Mouse (Mus musculus) CH12.LX (cell line): ENCODE results near the gene Slc9a9. TPM values are rescaled to one million over a fixed set of nuclear protein-coding genes. Genes with fewer than 3 reads are reported as not detected.

Experiments
- DNase-seq: peaks from one replicate; pipeline ENCODE4 v3.0.0-alpha.2; 2013; ENCODE audit errors: extremely low read depth
- H3K27ac ChIP-seq: 2 replicates; pipeline ENCODE4 v1.5.1; 2012; ENCODE audit warnings: low read depth, mild to moderate bottlenecking, control low read depth, moderate library complexity; ENCODE audit not compliant: insufficient read depth
- H3K27me3 ChIP-seq: replicated peaks from 2 replicates; pipeline ENCODE3; 2012; ENCODE audit warnings: inconsistent platforms
- H3K36me3 ChIP-seq, 2 experiments: replicated peaks in 1 of 2; 2 replicates each; pipeline versions ENCODE3 to v1.6.1; 2012; ENCODE audit warnings: inconsistent platforms in 1 of 2, low read length in 1 of 2, mild to moderate bottlenecking in 1 of 2, mixed read lengths in 1 of 2, moderate library complexity in 1 of 2; ENCODE audit not compliant: control insufficient read depth in 1 of 2, insufficient read depth in 1 of 2
- H3K4me1 ChIP-seq, 2 experiments: 2 replicates each; pipeline ENCODE4 v1.6.1; 2012; ENCODE audit warnings: inconsistent platforms in 1 of 2, moderate library complexity in 1 of 2; ENCODE audit not compliant: insufficient read depth in 2 of 2, control insufficient read depth in 1 of 2
- H3K4me2 ChIP-seq: 2 replicates; pipeline ENCODE4 v1.6.1; 2012; ENCODE audit warnings: low read depth, mild to moderate bottlenecking, control low read depth; ENCODE audit not compliant: poor library complexity, insufficient read depth, severe bottlenecking
- H3K4me3 ChIP-seq, 3 experiments: fragments of 150-350 bp in 1 of 3; sonication (generic) in 1 of 3; replicated peaks in 1 of 3; 2 replicates each; pipeline versions ENCODE3 to v1.5.1; 2011 to 2012; ENCODE audit warnings: low read depth in 2 of 3, low read length in 2 of 3, mild to moderate bottlenecking in 2 of 3, moderate library complexity in 2 of 3, control low read depth in 1 of 3, improper control_type of control experiment in 1 of 3, inconsistent platforms in 1 of 3, mixed read lengths in 1 of 3; ENCODE audit not compliant: poor library complexity in 1 of 3
- H3K79me2 ChIP-seq: replicated peaks from 2 replicates; pipeline ENCODE4 v1.6.1; 2012; ENCODE audit warnings: mild to moderate bottlenecking, moderate library complexity; ENCODE audit not compliant: control insufficient read depth, poor library complexity, insufficient read depth, severe bottlenecking; ENCODE audit errors: extremely low read depth
- H3K9ac ChIP-seq: 2 replicates; pipeline ENCODE4 v1.6.1; 2012; ENCODE audit warnings: low read depth, mild to moderate bottlenecking, control low read depth, moderate library complexity; ENCODE audit not compliant: insufficient read depth
- H3K9me3 ChIP-seq: replicated peaks from 2 replicates; pipeline ENCODE3; 2012; ENCODE audit warnings: low read length, inconsistent platforms, mixed read lengths
- BHLHE40 ChIP-seq: IDR thresholded peaks from 2 replicates; pipeline ENCODE4 v1.6.1; 2011; ENCODE audit warnings: mild to moderate bottlenecking, low read depth, low read length, improper control_type of control experiment
- CTCF ChIP-seq, 2 experiments: IDR thresholded peaks in 1 of 2; conservative IDR thresholded peaks in 1 of 2; 2 replicates each; pipeline ENCODE4 v1.5.1; 2011 to 2012; ENCODE audit warnings: low read depth in 2 of 2, low read length in 2 of 2, improper control_type of control experiment in 1 of 2, inconsistent platforms in 1 of 2, mild to moderate bottlenecking in 1 of 2, moderate library complexity in 1 of 2
- ETS1 ChIP-seq: conservative IDR thresholded peaks from 2 replicates; pipeline ENCODE4 v1.6.1; 2012; ENCODE audit warnings: low read depth, mild to moderate bottlenecking, inconsistent platforms, low read length, improper control_type of control experiment, moderate library complexity
- KAT2A ChIP-seq: IDR thresholded peaks from 2 replicates; pipeline ENCODE4 v1.6.1; 2012; ENCODE audit warnings: low read length, improper control_type of control experiment, inconsistent platforms; ENCODE audit not compliant: insufficient replicate concordance
- MAFK ChIP-seq: IDR thresholded peaks from 2 replicates; pipeline ENCODE4 v1.6.1; 2011; ENCODE audit warnings: low read length, improper control_type of control experiment; ENCODE audit not compliant: insufficient replicate concordance
- MXI1 ChIP-seq: IDR thresholded peaks from 2 replicates; pipeline ENCODE4 v1.6.1; 2011; ENCODE audit warnings: mild to moderate bottlenecking, low read depth, low read length, improper control_type of control experiment
- SMC3 ChIP-seq: IDR thresholded peaks from 2 replicates; pipeline ENCODE4 v1.6.1; 2011; ENCODE audit warnings: low read depth, low read length, improper control_type of control experiment
- TCF12 ChIP-seq: IDR thresholded peaks from 2 replicates; pipeline ENCODE4 v1.6.1; 2014; ENCODE audit warnings: low read depth, mild to moderate bottlenecking, inconsistent platforms, low read length, improper control_type of control experiment
- USF2 ChIP-seq: conservative IDR thresholded peaks from 2 replicates; pipeline ENCODE4 v1.6.1; 2011; ENCODE audit warnings: low read depth, low read length, improper control_type of control experiment
- ZKSCAN1 ChIP-seq: IDR thresholded peaks from 2 replicates; pipeline ENCODE4 v1.6.1; 2012; ENCODE audit warnings: low read depth, inconsistent platforms, low read length, improper control_type of control experiment, borderline replicate concordance
- dilution Hi-C: fragments of 300-500 bp; cut with MboI; formaldehyde crosslinking; loops from 2 replicates; pipeline ENCODE4 v1.14.3; 2020; ENCODE audit warnings: low sequenced_read_pairs; ENCODE audit not compliant: extremely low pct_unique_long_range_greater_than_20kb, extremely low pct_ligation_motif_present
- in situ Hi-C: fragments of 300-500 bp; cut with MboI; formaldehyde crosslinking; loops from 3 replicates; pipeline ENCODE4 v1.14.3; 2019; ENCODE audit warnings: low sequenced_read_pairs, low pct_ligation_motif_present, low pct_unique_long_range_greater_than_20kb, mixed read lengths
- polyA plus RNA-seq: library from polyadenylated mRNA; unstranded; fragments of >175 nt; gene quantifications from 2 replicates; pipeline ENCODE4 v1.2.1, GENCODE M21; 2012; ENCODE audit warnings: low read depth; ENCODE audit not compliant: insufficient read length
- total RNA-seq, 2 experiments: library from RNA; depleted of rRNA; stranded (reverse); fragments of 300-350 nt in 1 of 2; fragments of >200 nt in 1 of 2; gene quantifications; 2 replicates each; pipeline ENCODE4 v1.2.3; 2012 to 2014

Slc9a9 gene
- total and polyA plus RNA-seq, 3 experiments: not detected

DNA sequence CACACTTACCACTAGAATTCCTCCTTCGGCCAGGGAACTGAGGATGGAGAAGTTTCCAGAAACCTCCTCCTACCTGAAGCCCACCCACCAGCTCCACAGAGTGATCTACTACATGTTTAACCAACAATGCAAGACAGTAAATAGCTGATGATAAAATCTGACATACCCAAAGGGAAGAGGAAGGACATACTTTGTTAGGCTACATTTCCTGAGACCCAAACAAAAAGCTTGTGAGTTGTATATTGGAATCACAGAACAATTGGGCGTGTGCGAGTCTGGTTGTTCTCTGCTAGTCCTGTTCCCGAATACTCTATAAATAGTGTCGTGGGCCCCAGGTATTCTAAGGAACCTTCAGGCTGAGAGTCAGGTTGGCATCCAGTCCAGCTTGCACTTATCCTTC lies 551.6 kb downstream of the Slc9a9 start:
- no peak overlapping the region for H3K9ac ChIP-seq
- no peak for DNase-seq
- H3K9me3 ChIP-seq: peaks cover 6% of the 10 kb centered on the region
- no peaks in the 10 kb centered on the region for H3K27me3 ChIP-seq
- in situ Hi-C loops (no loop called here), dilution Hi-C loops (no loop called here)
- H3K4me2 ChIP-seq: no peak overlapping the region
- H3K36me3 ChIP-seq: no peaks in the 10 kb centered on the region
- no peak overlapping the region for H3K27ac ChIP-seq
- no peaks in the 10 kb centered on the region for H3K4me1 ChIP-seq
- no peak for TF ChIP-seq BHLHE40
- H3K4me3 ChIP-seq: no peak overlapping the region
- no peaks in the 10 kb centered on the region for H3K79me2 ChIP-seq

DNA sequence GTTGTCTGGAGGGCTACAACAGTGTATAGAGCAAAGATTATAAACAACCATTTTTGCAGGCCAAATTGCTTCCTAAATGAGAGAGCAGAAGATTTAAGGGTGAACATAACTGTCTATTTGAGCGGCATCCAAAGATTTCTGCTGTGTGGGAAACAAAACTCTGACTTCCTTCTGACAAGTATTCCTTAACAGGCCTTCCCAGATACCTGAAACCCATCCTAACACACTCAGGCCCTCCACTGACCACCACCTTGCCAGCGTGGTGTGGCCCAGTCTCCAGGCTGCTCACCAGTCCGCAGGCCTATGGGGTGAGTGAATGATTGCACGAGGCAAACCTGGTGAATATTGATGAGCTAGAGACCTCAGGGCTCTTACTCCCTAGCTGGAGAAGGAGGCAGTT lies 557.3 kb downstream of the Slc9a9 start:
- DNase-seq: no peak
- no peaks in the 10 kb centered on the region for H3K79me2 ChIP-seq
- in situ Hi-C loops (no loop called here), dilution Hi-C loops (no loop called here)
- H3K4me2 ChIP-seq: no peak overlapping the region
- TF ChIP-seq KAT2A: no peak
- no peak for TF ChIP-seq ETS1
- no peak for TF ChIP-seq SMC3
- TF ChIP-seq TCF12: no peak
- TF ChIP-seq BHLHE40: no peak
- TF ChIP-seq ZKSCAN1: no peak
- no peak for TF ChIP-seq USF2
- TF ChIP-seq MXI1: no peak
- H3K4me3 ChIP-seq: no peak overlapping the region
- H3K27me3 ChIP-seq: no peaks in the 10 kb centered on the region
- no peak overlapping the region for H3K27ac ChIP-seq
- no peaks in the 10 kb centered on the region for H3K36me3 ChIP-seq
- H3K4me1 ChIP-seq: no peaks in the 10 kb centered on the region
- H3K9me3 ChIP-seq: peaks cover 12% of the 10 kb centered on the region
- H3K9ac ChIP-seq: no peak overlapping the region

- in situ Hi-C loops: no loop called here
- Histone ChIP-seq H3K36me3 (no peaks in the 10 kb centered on the region), H3K27me3 (no peaks in the 10 kb centered on the region), H3K9me3 (peaks cover 12% of the 10 kb centered on the region), H3K4me1 (no peaks in the 10 kb centered on the region), H3K9ac (no peak overlapping the region), H3K27ac (no peak overlapping the region), H3K79me2 (no peaks in the 10 kb centered on the region), H3K4me3 (no peak overlapping the region), H3K4me2 (no peak overlapping the region)
- TF ChIP-seq MAFK: peak; percentile 94
- no peak for TF ChIP-seq CTCF (conservative IDR thresholded peaks at IDR 0.05 in 1 of 2, IDR thresholded peaks at IDR 0.05 in 1 of 2; ENCODE audit: low read depth in 2 of 2, low read length in 2 of 2)
- no peak for DNase-seq
- dilution Hi-C loops: no loop called here
Measured at GRCm38 (mm10) chr9:95228123-95228522, 558.4 kb downstream of the Slc9a9 start.
